ENCODE assay signal across 26 mouse cellular contexts in genomic region chr6:103272216-103272615, GRCm38 (mm10).
"Had no signal": no experiment of that assay in that cellular context is flagged by ENCODE, and none has a peak within 500 bp of the region (broad histone marks: within the 10 kb centered on the region; RNA-seq: fewer than 3 reads in every experiment).

No protein-coding gene starts in this region.

- H3K27ac ChIP-seq: heart, embryonic 10.5 days; hindbrain, embryonic 10.5 days; hindbrain, embryonic 12.5 days; hindbrain, embryonic 14.5 days; intestine, embryonic 15.5 days; kidney, postnatal 0 days; layer of hippocampus, adult 2 months; left cerebral cortex, adult 2 months; limb, embryonic 10.5 days; limb, embryonic 12.5 days; liver, embryonic 13.5 days; liver, embryonic 15.5 days had no signal

- H3K9ac ChIP-seq: heart, embryonic 12.5 days; hindbrain, embryonic 12.5 days; hindbrain, embryonic 14.5 days; intestine, embryonic 15.5 days; limb, embryonic 12.5 days; liver, embryonic 13.5 days; liver, embryonic 15.5 days had no signal

- H3K36me3 ChIP-seq: heart, embryonic 10.5 days; heart, embryonic 12.5 days; hindbrain, embryonic 10.5 days; hindbrain, embryonic 12.5 days; intestine, embryonic 15.5 days; limb, embryonic 10.5 days; limb, embryonic 12.5 days; liver, embryonic 13.5 days; liver, embryonic 15.5 days had no signal

- H3K4me3 ChIP-seq: heart, embryonic 10.5 days; heart, embryonic 12.5 days; hindbrain, embryonic 10.5 days; hindbrain, embryonic 12.5 days; intestine, embryonic 15.5 days; layer of hippocampus, adult 2 months; left cerebral cortex, adult 2 months; limb, embryonic 10.5 days; limb, embryonic 12.5 days; liver, embryonic 13.5 days; liver, embryonic 15.5 days had no signal

- H3K4me1 ChIP-seq: heart, embryonic 10.5 days; hindbrain, embryonic 10.5 days; hindbrain, embryonic 12.5 days; intestine, embryonic 15.5 days; limb, embryonic 10.5 days; limb, embryonic 12.5 days; liver, embryonic 13.5 days; liver, embryonic 15.5 days had no signal

- ATAC-seq: hindbrain, embryonic 16.5 days; inflammation-experienced regulatory T-cells, adult 6 months; intestine, embryonic 15.5 days; intestine, postnatal 0 days had no signal

- H3K4me2 ChIP-seq: heart, embryonic 12.5 days; hindbrain, embryonic 12.5 days; hindbrain, embryonic 14.5 days; intestine, embryonic 15.5 days; limb, embryonic 12.5 days; liver, embryonic 11.5 days; liver, embryonic 13.5 days; liver, embryonic 15.5 days had no signal

- H3K27me3 ChIP-seq: heart, embryonic 12.5 days; hindbrain, embryonic 12.5 days; intestine, embryonic 15.5 days; limb, embryonic 12.5 days; liver, embryonic 13.5 days; liver, embryonic 15.5 days had no signal

- H3K9me3 ChIP-seq: heart, embryonic 10.5 days; heart, embryonic 12.5 days; hindbrain, embryonic 10.5 days; hindbrain, embryonic 12.5 days; intestine, embryonic 15.5 days; limb, embryonic 10.5 days; limb, embryonic 12.5 days; liver, embryonic 13.5 days; liver, embryonic 15.5 days had no signal

- DNase-seq: gastrocnemius, postnatal 10 days; gastrocnemius, postnatal 25 days; heart, adult 18-20 months; heart, postnatal 10 days; heart, postnatal 4 days; kidney, adult 18-20 months; kidney, adult 9 months; kidney, postnatal 14 days; liver; liver, embryonic 13.5 days had no signal
